Mouse (Mus musculus) heart, postnatal 10 days (tissue): ENCODE measurements around the gene Cxcl2. TPM values are rescaled to one million over a fixed set of nuclear protein-coding genes. Genes with fewer than 3 reads are reported as not detected.

Source experiments
- DNase-seq, 2 experiments: peaks; one replicate each; pipeline ENCODE4 v3.0.0; 2021
- intact Hi-C: fragments of 180-260 bp; cut with DNase I; formaldehyde crosslinking; loops from one replicate; pipeline ENCODE4 v1.15.1; 2025
- total RNA-seq, 2 experiments: library from RNA; stranded (reverse); gene quantifications; 2 replicates each; pipeline ENCODE4 v1.2.3; 2021

Gene Cxcl2
- total RNA-seq, 2 experiments from 2014 or later = not detected

GRCm38 (mm10) chr5:90890519-90891463, 12.9 kb upstream of the Cxcl2 start, which contains the start of gene Cxcl1:
TSS of gene Cxcl1 (plus strand) at chr5:90891241.
- intact Hi-C loops = no loop called here

GRCm38 (mm10) chr5:90891464-90891813, 12.2 kb upstream of the Cxcl2 start:
- intact Hi-C loops = no loop called here

More at GRCm38 (mm10) chr5:90890519-90891463, 12.9 kb upstream of the Cxcl2 start, which contains the start of gene Cxcl1:
- peak; percentile 70 to 74 for DNase-seq

GRCm38 (mm10) chr5:90894231-90894630, 9.4 kb upstream of the Cxcl2 start:
- intact Hi-C loops = no loop called here
- DNase-seq = no peak

More at GRCm38 (mm10) chr5:90891464-90891813, 12.2 kb upstream of the Cxcl2 start:
- no peak for DNase-seq

GRCm38 (mm10) chr5:90897429-90897828, 6.2 kb upstream of the Cxcl2 start:
- DNase-seq = no peak
- intact Hi-C loops = no loop called here

- intact Hi-C loops = no loop called here
- no peak for DNase-seq
Measured at GRCm38 (mm10) chr5:90899308-90899707, 4.4 kb upstream of the Cxcl2 start.

GRCm38 (mm10) chr5:90900147-90900546, 3.5 kb upstream of the Cxcl2 start:
- intact Hi-C loops = loop anchor here (2.0 to 5.0 kb wide), 2 partner anchors 113 to 127 kb away; partner anchors contain the start of genes Cxcl3 and Pf4

GRCm38 (mm10) chr5:90900688-90901087, 3.0 kb upstream of the Cxcl2 start:
- DNase-seq = no peak
- intact Hi-C loops = loop anchor here (2.0 to 5.0 kb wide), 2 partner anchors 113 to 128 kb away; partner anchors contain the start of genes Cxcl3 and Pf4

More at GRCm38 (mm10) chr5:90900147-90900546, 3.5 kb upstream of the Cxcl2 start:
- peak; percentile 56 to 63 for DNase-seq

- no peak for DNase-seq
- intact Hi-C loops = loop anchor here (5.0 kb wide), 1 partner anchor 115 kb away; the partner anchor contains the start of gene Cxcl3
Measured at GRCm38 (mm10) chr5:90902380-90903260, 1.1 kb upstream of the Cxcl2 start.

- intact Hi-C loops = loop anchor here (5.0 kb wide), 1 partner anchor 307 kb away; no protein-coding TSS in a partner anchor
- DNase-seq = peak; percentile 68 to 79
Measured at GRCm38 (mm10) chr5:90908983-90909382, 5.3 kb downstream of the Cxcl2 start.

- intact Hi-C loops = no loop called here
- DNase-seq = no peak
Measured at GRCm38 (mm10) chr5:90919495-90919894, 15.8 kb downstream of the Cxcl2 start.

GRCm38 (mm10) chr5:90922958-90923357, 19.3 kb downstream of the Cxcl2 start:
- intact Hi-C loops = no loop called here
- DNase-seq = no peak

GRCm38 (mm10) chr5:90930546-90930945, 26.9 kb downstream of the Cxcl2 start:
- no peak for DNase-seq
- intact Hi-C loops = no loop called here

- intact Hi-C loops = no loop called here
- DNase-seq = peak; percentile 91 to 92
Measured at GRCm38 (mm10) chr5:90930971-90931851, 27.5 kb downstream of the Cxcl2 start, which contains the start of gene Mthfd2l. TSS of gene Mthfd2l (plus strand) at chr5:90931117.

- no peak for DNase-seq
- intact Hi-C loops = no loop called here
Measured at GRCm38 (mm10) chr5:90931911-90932310, 28.2 kb downstream of the Cxcl2 start.

- DNase-seq = no peak
Measured at GRCm38 (mm10) chr5:90936706-90937105, 33.0 kb downstream of the Cxcl2 start.

GRCm38 (mm10) chr5:90945453-90945852, 41.8 kb downstream of the Cxcl2 start:
- intact Hi-C loops = no loop called here
- DNase-seq = no peak

More at GRCm38 (mm10) chr5:90936706-90937105, 33.0 kb downstream of the Cxcl2 start:
- intact Hi-C loops = no loop called here

- intact Hi-C loops = no loop called here
- no peak for DNase-seq
Measured at GRCm38 (mm10) chr5:90949499-90949898, 45.8 kb downstream of the Cxcl2 start.

GRCm38 (mm10) chr5:90951475-90951874, 47.8 kb downstream of the Cxcl2 start:
- intact Hi-C loops = loop anchor here (5.0 kb wide), 1 partner anchor 81 kb away; no protein-coding TSS in a partner anchor
- DNase-seq = peak in 1 of 2 experiments; percentile 23

- intact Hi-C loops = loop anchor here (1.0 to 5.0 kb wide), 2 partner anchors 79 to 355 kb away; no protein-coding TSS in a partner anchor
- DNase-seq = peak in 1 of 2 experiments; percentile 21
Measured at GRCm38 (mm10) chr5:90952731-90953481, 49.2 kb downstream of the Cxcl2 start.
